Mouse (Mus musculus) left cerebral cortex, postnatal 25 days (tissue): Measurements from ENCODE around the gene Traf3ip2. TPM values are rescaled to one million over a fixed set of nuclear protein-coding genes. Genes with fewer than 3 reads are reported as not detected.
A peak's percentile ranks its signal among the peaks of the same experiment; 100 is the strongest.

ENCODE experiments used
- DNase-seq, 2 experiments: peaks; one replicate each; pipeline ENCODE4 v3.0.0; 2022; ENCODE audit warnings: low spot score in 2 of 2, mixed read lengths in 1 of 2
- intact Hi-C: fragments of 180-260 bp; cut with DNase I; formaldehyde crosslinking; loops from one replicate; pipeline ENCODE4 v1.15.1; 2025
- total RNA-seq, 2 experiments: library from RNA; stranded (reverse); gene quantifications; 2 replicates each; pipeline ENCODE4 v1.2.3; 2021

Traf3ip2 gene
- total RNA-seq, 2 experiments from 2014 or later: 0.43 to 0.92 TPM

GRCm38 (mm10) chr10:39597792-39598183 lies 14.9 kb upstream of the Traf3ip2 start:
- intact Hi-C loops: no loop called here
- DNase-seq: no peak

- intact Hi-C loops: no loop called here
- no peak for DNase-seq
Observed at GRCm38 (mm10) chr10:39599601-39600000, 13.1 kb upstream of the Traf3ip2 start.

DNA sequence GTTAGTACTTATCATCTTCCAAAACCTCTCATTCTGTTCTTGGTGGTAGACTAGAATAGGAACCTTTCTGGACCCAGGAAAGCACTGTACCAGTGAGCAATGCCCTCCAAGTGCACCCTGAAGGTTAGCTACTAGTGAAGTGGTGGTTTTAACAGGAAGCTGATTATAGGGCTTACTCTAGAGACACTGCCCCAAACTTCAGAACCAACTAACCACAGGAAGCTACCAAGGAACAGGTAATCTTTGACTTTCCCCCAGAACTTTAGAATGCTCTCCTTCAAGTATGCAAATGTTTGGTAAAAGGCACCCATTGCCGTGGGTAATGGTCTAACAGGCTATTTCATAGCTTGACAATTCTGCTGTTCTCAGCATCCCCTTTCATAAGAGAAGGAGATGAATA lies 12.6 kb upstream of the Traf3ip2 start:
- intact Hi-C loops: no loop called here
- no peak for DNase-seq

DNA sequence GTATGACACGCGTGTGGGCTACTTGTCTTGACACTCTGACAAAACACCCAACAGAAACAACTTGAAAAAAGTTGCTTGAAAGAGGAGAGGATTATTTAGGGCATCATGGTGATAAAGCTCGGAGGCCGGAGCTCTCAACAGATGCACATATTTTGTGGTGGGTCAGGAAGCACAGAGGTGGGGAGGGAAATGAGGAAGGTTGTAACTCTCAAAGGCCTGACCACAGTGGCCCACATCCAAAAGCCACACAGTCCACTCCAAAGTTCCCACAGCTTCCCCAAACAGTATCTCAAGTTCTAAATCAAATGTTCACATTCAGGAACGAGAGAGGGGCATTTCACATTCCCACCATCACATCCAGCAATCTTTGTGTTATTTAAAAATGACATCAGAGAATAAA lies 11.7 kb upstream of the Traf3ip2 start:
- intact Hi-C loops: no loop called here
- no peak for DNase-seq

GRCm38 (mm10) chr10:39606434-39606833 lies 6.3 kb upstream of the Traf3ip2 start:
- intact Hi-C loops: no loop called here
- DNase-seq: no peak

GRCm38 (mm10) chr10:39611234-39611633 lies 1.5 kb upstream of the Traf3ip2 start:
- no peak for DNase-seq
- intact Hi-C loops: no loop called here

- intact Hi-C loops: no loop called here
- DNase-seq: no peak
Observed at GRCm38 (mm10) chr10:39612131-39612530, 603 bp upstream of the Traf3ip2 start.

DNA sequence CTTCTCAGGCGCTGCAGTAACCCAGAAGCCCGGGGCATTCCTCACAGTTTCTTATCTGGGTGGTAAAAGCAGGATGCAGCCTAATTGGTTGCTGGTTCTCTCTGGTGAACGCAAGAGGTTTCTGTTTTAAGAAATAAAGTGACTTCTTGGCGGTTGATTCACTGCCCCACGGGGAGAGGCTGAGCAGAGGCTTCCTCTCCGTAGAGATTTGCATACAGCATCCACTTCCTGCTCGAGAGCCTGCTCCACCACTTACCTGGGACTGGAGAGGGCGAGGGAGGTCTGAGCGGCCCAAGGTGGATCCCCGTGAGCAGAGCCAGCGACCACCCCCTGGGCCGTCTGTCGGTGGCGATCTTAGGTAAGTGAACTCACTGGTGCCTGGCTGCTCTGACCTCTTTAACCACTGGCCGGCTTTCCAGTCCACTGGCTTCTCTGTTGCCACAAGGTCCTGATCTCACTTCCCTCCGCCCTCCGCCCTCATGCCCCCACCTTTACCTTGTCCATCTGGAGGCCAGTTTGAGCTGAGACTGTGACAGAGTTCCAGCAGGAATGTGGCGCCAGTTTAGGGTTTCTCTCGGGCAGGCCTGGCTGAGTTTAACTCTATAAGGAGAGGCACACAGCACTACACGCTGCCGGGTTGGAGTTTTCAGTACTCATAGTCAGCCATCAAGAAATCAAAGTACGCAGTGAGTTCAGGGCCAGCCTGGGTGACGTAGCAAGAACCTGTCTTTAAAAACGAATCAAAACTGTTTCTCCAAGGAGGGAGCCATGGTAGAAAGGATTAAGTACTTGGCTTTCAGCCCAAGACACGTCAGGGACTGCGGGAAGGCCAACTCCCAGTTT lies 476 bp downstream of the Traf3ip2 start:
- DNase-seq: no peak
- intact Hi-C loops: no loop called here

DNA sequence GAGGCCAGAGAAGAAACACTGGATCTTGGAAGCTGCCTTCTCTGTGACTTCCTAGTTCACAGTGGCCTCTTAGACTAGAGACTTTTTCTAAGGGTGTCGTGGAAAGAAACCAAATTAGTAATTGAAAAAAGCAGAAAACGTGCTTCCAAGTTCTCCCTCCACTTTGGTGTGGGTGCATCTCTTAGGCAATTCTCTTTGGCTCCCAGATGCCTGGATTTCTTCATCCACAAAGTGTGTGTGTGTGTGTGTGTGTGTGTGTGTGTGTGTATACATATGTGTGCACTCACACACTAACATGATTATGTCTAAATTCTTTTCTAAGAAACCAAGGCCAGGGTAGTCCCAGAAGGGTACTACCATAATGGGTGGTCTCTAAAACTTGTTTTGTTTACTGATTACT lies 1.2 kb downstream of the Traf3ip2 start:
- no peak for DNase-seq
- intact Hi-C loops: no loop called here

- intact Hi-C loops: no loop called here
- peak; percentile 17 to 28 for DNase-seq
Observed at GRCm38 (mm10) chr10:39614676-39615075, 1.9 kb downstream of the Traf3ip2 start.

DNA sequence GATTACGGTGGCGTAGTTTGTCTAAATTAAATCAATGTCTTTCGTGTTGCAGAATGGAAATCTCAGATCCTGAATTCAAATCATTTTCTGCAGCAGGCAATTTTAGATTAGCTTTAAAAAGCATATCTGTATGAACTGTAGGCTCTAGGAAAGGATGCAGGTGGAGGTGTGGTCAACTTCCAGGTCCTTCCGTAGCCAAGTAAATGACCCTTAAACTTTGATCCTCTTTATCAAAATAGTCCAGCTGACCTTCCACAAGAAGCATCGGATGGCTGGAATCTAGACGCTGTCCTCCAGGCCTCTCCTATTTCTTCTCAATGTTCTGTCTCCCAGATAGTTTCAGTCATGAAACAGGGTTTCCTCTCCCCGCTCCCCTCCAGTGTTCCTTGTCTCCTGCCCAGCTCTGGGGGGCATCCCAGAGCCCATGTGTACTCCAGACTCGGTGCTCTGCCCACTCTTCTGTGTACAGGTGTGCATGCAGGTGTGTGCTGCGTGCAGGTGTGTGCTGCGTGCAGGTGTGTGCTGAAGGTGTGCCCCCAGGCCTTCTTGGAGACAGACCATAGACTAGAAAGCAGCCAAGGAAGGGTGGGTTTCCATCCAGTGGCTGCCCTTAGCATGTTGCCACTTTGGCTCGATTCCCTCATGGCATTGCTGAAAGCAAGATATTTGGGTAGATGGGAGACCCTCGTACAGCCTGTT lies 2.9 kb downstream of the Traf3ip2 start:
- intact Hi-C loops: no loop called here
- no peak for DNase-seq

DNA sequence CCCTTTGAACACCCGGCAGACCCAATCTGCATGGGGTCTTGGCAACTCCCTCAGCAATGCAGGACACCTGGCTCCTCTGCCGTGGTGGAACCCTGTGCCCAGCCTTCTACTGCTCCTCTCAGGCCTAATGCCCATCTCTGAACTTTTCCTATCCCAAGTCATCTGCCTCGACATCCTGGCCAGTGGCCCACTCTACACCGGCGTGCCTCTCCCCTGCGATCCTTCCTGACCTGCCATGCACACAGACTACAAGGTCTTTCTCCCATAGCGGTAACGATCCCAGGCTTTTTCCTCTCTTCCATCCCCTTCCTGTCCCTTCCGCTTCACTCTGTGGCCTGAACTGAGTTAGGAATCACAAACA lies 3.5 kb downstream of the Traf3ip2 start:
- intact Hi-C loops: no loop called here
- DNase-seq: no peak

- intact Hi-C loops: no loop called here
- no peak for DNase-seq
Observed at GRCm38 (mm10) chr10:39616626-39617025, 3.9 kb downstream of the Traf3ip2 start.

GRCm38 (mm10) chr10:39618431-39618830 lies 5.7 kb downstream of the Traf3ip2 start:
- no peak for DNase-seq
- intact Hi-C loops: no loop called here

DNA sequence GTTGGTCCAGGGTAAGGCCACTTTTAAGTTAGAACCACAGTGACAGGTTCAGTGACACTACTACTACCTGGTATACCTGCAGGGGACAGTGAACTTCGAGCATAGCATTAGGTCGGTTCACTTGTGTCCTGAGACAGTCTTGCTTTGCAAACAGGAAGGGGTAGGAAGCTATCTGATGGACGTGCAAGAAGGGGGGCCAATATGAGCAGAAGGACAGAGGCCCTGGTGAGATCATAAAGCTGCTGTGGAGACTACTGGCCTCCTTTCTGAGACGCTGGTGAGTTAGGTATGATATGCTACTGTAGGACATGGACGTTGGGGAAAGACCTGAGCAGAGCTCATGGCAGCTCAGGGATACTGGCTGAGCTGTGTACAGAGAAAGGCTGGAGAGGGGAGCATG lies 7.9 kb downstream of the Traf3ip2 start:
- intact Hi-C loops: no loop called here
- no peak for DNase-seq

DNA sequence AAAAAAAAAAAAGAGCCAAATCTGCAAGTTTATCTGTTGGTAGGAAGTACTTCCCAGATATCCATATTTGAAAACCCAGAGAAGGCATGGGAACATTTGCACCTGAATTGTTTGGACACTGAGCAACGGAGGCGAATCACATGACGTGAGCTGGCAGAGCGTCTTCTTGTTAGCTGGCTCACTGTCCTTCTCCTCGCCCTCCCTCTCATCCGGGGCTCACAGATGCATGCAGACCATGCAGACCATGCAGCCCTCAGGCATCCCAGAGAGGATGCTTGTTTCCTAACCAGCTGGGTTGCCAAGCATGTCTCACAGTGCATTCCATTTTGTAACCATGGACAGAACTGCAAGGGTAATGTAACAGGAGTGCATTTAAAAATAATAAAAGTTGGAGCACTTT lies 11.1 kb downstream of the Traf3ip2 start:
- intact Hi-C loops: no loop called here

DNA sequence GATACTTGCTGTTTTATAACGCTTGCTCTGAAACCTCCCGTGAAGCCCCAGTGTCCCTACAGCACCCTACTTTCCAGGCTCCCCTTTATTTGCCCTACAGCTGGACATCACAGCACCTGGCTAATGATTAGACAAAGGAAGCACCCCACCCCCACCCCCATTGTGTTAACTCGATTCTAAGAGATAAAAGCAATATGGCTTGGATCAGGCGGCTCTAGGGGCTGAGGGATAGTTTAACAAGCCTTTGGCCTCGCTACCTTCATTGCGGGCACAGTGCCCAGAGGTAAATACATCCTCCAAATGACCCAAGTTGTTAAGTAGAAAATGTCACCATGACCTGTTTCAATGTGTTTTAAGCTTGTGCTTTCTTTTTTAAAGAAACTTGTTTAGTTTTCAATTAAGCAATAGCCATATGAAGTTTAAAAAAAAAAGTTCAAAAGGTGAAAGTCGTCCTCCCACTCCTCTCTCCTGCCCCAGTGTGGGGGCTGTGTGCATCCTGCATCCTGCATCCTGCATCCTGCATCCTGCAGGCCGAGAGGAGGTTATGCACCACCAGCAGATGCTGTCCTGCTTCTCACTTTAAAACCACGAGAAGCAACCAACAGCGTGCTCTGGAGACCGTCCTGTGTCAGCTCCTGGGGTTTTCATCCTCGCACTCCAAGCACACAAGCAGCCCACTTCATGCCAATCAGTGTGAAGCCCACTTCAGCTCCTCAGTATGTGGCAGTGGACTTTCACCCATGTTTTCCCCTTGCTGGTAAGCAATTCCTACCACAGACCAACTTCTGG lies 12.3 kb downstream of the Traf3ip2 start:
- intact Hi-C loops: no loop called here
- DNase-seq: no peak

More for the DNA sequence above, 11.1 kb downstream of the Traf3ip2 start:
- no peak for DNase-seq

DNA sequence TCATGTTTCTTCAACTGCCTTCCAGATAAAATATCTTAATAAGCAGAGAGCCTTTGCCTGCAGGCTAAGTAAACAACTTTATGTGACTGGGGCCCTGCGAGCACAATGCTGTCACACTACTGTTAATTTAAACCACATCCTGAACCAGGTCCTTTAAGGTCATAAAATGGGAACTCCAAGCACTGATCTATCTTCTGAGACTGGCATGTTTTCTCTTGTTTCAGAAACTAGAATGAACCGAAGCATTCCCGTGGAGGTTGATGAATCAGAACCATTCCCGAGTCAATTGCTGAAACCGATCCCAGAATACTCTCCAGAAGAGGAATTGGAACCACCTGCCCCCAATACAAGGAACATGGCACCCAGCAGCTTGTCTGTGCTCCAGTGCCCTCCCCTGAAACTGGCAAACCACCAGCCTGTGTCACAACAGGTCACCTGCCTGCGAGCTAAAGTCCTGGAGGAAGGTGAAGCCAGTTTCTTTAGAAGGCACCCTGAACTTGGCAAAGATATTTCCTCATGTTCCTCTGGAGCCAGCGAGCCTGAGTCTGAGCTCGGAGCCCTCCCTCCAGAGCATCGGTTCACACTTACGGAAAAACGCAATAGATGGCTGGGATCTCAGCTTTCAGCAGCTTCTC lies 13.0 kb downstream of the Traf3ip2 start:
- no peak for DNase-seq
- intact Hi-C loops: no loop called here

DNA sequence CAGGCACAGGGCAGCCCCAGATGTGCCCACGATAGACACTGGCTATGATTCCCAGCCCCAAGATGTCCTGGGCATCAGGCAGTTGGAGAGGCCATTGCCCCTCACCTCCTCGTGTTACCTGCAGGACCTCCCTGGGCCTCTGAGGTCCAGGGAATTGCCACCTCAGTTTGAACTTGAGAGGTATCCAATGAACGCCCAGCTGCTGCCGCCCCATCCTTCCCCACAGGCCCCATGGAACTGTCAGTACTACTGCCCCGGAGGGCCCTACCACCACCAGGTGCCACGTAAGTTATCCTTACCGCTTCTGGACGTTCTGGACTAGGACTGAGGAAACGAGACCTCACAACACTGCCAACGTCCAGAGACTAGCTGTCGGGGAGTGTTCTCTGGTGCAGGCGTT lies 13.6 kb downstream of the Traf3ip2 start:
- intact Hi-C loops: no loop called here
- no peak for DNase-seq
